Mouse (Mus musculus) adrenal gland, postnatal 25 days (tissue): ENCODE data around the gene Olfr1425. TPM values are rescaled to one million over a fixed set of nuclear protein-coding genes. Genes with fewer than 3 reads are reported as not detected.
"Not testable (repeated sequence)": the region's sequence is repeated elsewhere in the genome, so short reads cannot be mapped to it uniquely, and the experiment has no call there.

ENCODE experiments used
- DNase-seq: peaks from one replicate; pipeline ENCODE4 v3.0.0; 2021; ENCODE audit warnings: mixed read lengths
- long read RNA-seq: library from polyadenylated mRNA; stranded (forward); transcript quantifications from one replicate; pipeline ENCODE4 v2.0.0, GENCODE M21; 2021
- total RNA-seq: library from RNA; stranded (reverse); gene quantifications from 2 replicates; pipeline ENCODE4 v1.2.3, GENCODE M21; 2021

Gene Olfr1425
- not detected in 2 replicates for total RNA-seq
- long read RNA-seq, result 0 reads

GRCm38 (mm10) chr19:12077631-12078030 lies at the start of gene Olfr1425:
Gene Olfr1425 (minus strand): TSS chr19:12077731.
- DNase-seq, result not testable (repeated sequence)

DNA sequence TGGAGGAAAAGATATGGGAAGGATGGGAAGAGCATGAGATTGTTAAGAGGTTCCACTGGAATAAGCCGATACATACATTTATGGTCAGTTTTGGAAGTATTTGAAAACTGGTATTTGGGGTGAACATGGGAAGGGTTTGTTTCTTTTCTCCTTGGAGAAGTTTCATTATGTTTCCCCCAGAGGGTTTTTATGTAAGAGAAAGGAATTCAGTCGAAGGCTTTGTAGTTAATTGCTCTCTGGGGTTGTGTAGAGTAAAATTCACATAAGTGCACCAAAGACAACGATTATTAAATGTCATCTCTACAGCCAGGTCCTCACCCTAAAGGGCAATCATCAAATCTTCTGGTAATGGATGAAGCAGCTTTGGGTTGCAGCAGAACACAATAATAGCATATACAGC lies 45.6 kb upstream of the Olfr1425 start, which contains the start of gene Olfr76:
Gene Olfr76 (minus strand): TSS at position 101 of the 400 bp plus-strand sequence.
- no peak for DNase-seq

GRCm38 (mm10) chr19:12116464-12116863 lies 38.9 kb upstream of the Olfr1425 start:
- no peak for DNase-seq

GRCm38 (mm10) chr19:12115797-12116196 lies 38.3 kb upstream of the Olfr1425 start, which contains the start of gene Olfr1428:
Gene Olfr1428 (minus strand): TSS chr19:12115897.
- DNase-seq, result no peak

DNA sequence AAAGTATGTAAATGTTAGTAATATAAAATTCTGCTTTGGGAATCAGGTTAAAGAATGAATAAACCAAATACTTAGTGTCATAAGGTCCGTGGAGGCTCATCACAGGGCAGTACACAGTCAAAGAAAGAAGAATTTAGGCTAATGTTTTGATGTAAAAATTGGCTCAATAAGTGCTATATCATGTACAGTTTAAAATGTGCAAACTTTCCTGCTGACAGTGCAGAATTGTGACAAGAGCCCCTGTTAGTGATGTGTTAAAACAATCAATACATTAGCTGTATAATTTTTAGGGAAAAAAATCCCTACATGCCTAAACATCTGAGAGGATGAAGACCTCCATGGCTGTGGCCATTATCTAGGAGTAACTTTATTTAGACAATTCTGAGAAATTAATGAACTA lies 36.3 kb upstream of the Olfr1425 start:
- no peak for DNase-seq

GRCm38 (mm10) chr19:12104541-12104940 lies 27.0 kb upstream of the Olfr1425 start:
- no peak for DNase-seq

DNA sequence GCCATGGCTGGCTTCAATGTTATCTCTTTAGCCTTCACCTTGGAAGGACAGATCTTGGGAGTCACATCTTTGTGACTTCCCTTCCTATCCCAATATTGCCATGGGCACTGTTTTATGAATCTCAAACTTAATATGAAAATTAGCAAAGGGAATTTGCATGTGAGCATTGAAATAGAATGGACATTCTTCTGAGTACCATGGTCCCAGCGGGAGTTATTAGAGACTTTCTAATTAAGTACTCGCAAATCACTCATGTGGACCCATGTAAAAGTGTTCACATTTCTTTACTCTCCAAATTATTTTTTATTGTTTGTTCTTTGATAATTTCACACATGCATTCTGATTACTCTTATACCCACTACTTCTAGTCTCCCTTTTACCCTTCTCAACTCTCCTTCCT lies 25.7 kb upstream of the Olfr1425 start, which contains the start of gene Olfr1427:
Gene Olfr1427 (minus strand): TSS at position 101 of the 400 bp plus-strand sequence.
- DNase-seq, result no peak

DNA sequence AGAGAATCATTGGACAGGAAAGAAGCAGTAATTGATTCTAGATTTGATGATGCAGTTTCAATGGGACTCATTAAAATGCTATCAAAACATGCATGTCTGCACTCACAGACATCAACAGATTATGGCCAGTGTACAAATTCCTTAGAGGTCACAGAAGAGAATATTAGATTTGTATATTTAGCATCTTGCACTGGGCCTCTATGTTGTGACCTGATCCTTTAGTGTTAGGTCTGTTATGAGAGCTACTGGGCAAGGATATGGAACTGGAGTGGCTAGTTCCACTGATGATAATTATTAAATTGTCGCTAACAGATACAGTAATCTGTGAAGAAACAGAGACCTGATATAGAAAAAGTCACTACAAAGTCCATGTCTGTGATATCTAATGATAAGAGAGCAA lies 14.4 kb upstream of the Olfr1425 start, which contains the start of gene Olfr1426:
Gene Olfr1426 (minus strand): TSS at position 101 of the 400 bp plus-strand sequence.
- no peak for DNase-seq

GRCm38 (mm10) chr19:12069546-12069945 lies 8.0 kb downstream of the Olfr1425 start:
- DNase-seq, result not testable (repeated sequence)

- not testable (repeated sequence) for DNase-seq
These were observed 9.7 kb downstream of the Olfr1425 start for GRCm38 (mm10) chr19:12067806-12068205.

- not testable (repeated sequence) for DNase-seq
These were observed 14.9 kb downstream of the Olfr1425 start, which contains the start of gene Olfr1424 for GRCm38 (mm10) chr19:12062582-12062981. Gene Olfr1424 (minus strand): TSS chr19:12062682.

DNA sequence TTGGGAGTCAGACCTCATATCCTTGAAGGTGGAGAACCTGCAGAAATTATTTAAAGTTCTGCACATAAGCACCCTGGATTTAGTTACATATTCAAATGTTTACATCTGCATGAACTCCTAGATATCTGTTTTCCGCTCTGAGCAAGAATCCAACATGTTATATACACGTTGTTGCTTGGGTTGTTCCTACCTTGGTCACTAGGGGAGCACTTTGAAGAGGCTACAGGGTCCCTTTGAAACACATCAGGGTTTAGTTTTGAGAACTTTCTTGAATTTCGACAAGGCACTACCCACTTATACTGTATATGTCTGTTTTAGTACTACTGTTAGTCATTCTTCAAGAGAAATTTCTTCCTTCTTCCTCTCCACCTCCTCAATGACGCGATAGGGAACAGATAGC lies 34.4 kb downstream of the Olfr1425 start:
- no peak for DNase-seq

DNA sequence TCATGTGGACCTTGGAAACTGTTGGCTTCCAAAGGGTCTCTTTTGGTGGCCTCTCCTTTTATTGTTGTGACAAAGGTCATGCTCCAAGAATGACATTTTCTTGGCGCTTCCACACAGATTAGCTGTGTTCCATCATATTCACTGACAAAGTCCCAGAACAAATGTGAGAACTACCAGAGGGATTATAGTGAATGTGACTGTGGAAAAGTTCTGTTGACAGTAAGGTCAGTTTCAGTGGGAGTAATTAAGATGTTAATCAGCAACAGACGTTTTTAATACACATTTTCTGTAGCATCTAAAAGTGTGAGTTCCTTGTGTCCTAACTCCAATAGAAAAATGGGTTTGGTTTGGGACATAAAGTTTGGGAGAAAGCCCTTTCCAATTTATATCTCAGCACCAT lies 36.3 kb downstream of the Olfr1425 start, which contains the start of gene Olfr1423:
Gene Olfr1423 (minus strand): TSS at position 101 of the 400 bp plus-strand sequence.
- DNase-seq, result no peak

DNA sequence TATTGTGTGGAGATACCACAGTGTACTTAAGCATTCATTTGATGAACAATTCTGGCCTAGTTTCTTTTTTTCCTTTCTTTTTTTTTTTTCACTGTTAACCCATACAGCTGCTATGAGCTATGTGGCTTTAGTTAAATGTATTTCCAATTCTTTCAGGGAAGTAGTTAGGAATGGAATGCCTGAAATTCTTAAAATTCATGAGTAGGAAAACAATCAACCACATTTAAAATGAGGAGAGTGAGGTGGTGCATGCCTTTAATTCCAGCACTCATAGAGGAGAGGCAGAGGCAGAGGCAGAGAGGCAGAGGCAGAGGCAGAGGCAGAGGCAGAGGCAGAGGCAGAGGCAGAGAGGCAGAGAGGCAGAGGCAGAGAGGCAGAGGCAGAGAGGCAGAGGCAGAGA lies 39.8 kb downstream of the Olfr1425 start:
- DNase-seq, result no peak

GRCm38 (mm10) chr19:12026606-12027005 lies 50.9 kb downstream of the Olfr1425 start:
- no peak for DNase-seq

- DNase-seq, result no peak
These were observed 52.2 kb downstream of the Olfr1425 start for GRCm38 (mm10) chr19:12025333-12025732.

- no peak for DNase-seq
These were observed 53.4 kb downstream of the Olfr1425 start for GRCm38 (mm10) chr19:12024149-12024548.

Other genes with a start within 250 kb of the Olfr1425 start
- not detected in 2 replicates for gene Olfr1417, start 238.5 kb downstream of the Olfr1425 start, total RNA-seq
- not detected in 2 replicates for gene Olfr1418, start 216.7 kb downstream of the Olfr1425 start, total RNA-seq
- not detected in 2 replicates for gene Olfr1419, start 202.6 kb downstream of the Olfr1425 start, total RNA-seq
- not detected in 2 replicates for gene Olfr1420, start 191.2 kb downstream of the Olfr1425 start, total RNA-seq
- 28.9 and 30.0 TPM in 2 replicates for gene Patl1, start 165.3 kb downstream of the Olfr1425 start, total RNA-seq
- 91.9 and 111 TPM in 2 replicates for gene Osbp, start 111.8 kb downstream of the Olfr1425 start, total RNA-seq
- gene Olfr1423, start 36.4 kb downstream of the Olfr1425 start, total RNA-seq, result not detected in 2 replicates
- gene Olfr1424, start 15.0 kb downstream of the Olfr1425 start, total RNA-seq, result not detected in 2 replicates
- not detected in 2 replicates for gene Olfr1426, start 14.3 kb upstream of the Olfr1425 start, total RNA-seq
- gene Olfr1427, start 25.6 kb upstream of the Olfr1425 start, total RNA-seq, result not detected in 2 replicates
- gene Olfr1428, start 38.2 kb upstream of the Olfr1425 start, total RNA-seq, result not detected in 2 replicates
- not detected in 2 replicates for gene Olfr76, start 45.5 kb upstream of the Olfr1425 start, total RNA-seq
- not detected in 2 replicates for gene Olfr1555-ps1, start 92.4 kb upstream of the Olfr1425 start, total RNA-seq
- gene Olfr1431, start 122.9 kb upstream of the Olfr1425 start, total RNA-seq, result not detected in 2 replicates
- gene Olfr1432, start 154.9 kb upstream of the Olfr1425 start, total RNA-seq, result not detected in 2 replicates
- gene Olfr262, start 163.9 kb upstream of the Olfr1425 start, total RNA-seq, result not detected in 2 replicates
- not detected in 2 replicates for gene Olfr235, start 183.3 kb upstream of the Olfr1425 start, total RNA-seq
- not detected in 2 replicates for gene Olfr1434, start 202.1 kb upstream of the Olfr1425 start, total RNA-seq
- gene Olfr1436, start 221.4 kb upstream of the Olfr1425 start, total RNA-seq, result not detected in 2 replicates
- gene Olfr1437, start 247.4 kb upstream of the Olfr1425 start, total RNA-seq, result not detected in 2 replicates